In the genomic region with DNA sequence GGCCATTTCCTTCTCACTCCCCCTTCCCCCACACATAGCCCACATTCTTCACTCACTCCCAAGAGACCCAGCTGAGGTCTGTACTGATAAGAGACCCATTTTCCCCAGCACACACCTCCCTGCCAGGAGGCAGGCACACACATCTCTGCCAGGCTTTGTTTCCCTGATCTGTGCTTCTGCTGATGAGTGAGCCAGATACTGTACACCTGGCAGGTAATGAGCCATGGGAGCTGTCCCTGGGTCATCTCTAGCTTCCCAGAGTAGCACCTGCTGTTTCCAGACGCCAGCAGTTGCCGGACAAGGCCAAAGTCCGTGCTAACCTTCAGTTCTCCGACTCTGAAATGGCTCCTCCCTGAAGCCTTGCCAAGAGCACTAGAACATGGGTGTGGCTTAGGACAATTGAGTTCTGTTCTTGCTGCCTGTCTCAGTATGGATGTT, we compare ENCODE assay signal across 8 mouse cellular contexts. TPM values are rescaled to one million over a fixed set of nuclear protein-coding genes. Genes with fewer than 3 reads are reported as not detected.
A peak's percentile ranks its signal among the peaks of the same experiment; 100 is the strongest.
DNase-seq lines count a peak whose midpoint lies in the region; ATAC-seq and TF ChIP-seq lines count a peak whose summit lies in the region.

No protein-coding gene starts in this region.

- no peaks in the 10 kb centered on the region for H3K9me3 ChIP-seq in heart, embryonic 11.5 days (replicated peaks; ENCODE audit: control insufficient read depth, low read length)
- no peaks in the 10 kb centered on the region for H3K9me3 ChIP-seq in kidney, embryonic 14.5 days (ENCODE audit: control insufficient read depth, low read length)
- no peaks in the 10 kb centered on the region for H3K9me3 ChIP-seq in midbrain, embryonic 10.5 days (replicated peaks)

- H3K36me3 ChIP-seq in heart, embryonic 11.5 days (ENCODE audit: control insufficient read depth, insufficient read depth, low read length) = peaks cover 23% of the 10 kb centered on the region
- no peaks in the 10 kb centered on the region for H3K36me3 ChIP-seq in kidney, embryonic 14.5 days (ENCODE audit: control insufficient read depth, insufficient read depth, low read length)
- H3K36me3 ChIP-seq in small intestine, adult 2 months (ENCODE audit: control insufficient read depth, insufficient read depth, low read length) = peaks cover 50% of the 10 kb centered on the region
- no peaks in the 10 kb centered on the region for H3K36me3 ChIP-seq in midbrain, embryonic 10.5 days

- 6% methylated on average over 4 of the region's 4 CpGs for WGBS in heart, embryonic 11.5 days (ENCODE audit: insufficient replicate concordance)
- WGBS in kidney, embryonic 14.5 days = 48% methylated on average over 4 of the region's 4 CpGs
- WGBS in small intestine, adult 2 months = 6% methylated on average over 4 of the region's 4 CpGs
- WGBS in midbrain, embryonic 10.5 days = 66% methylated on average over 4 of the region's 4 CpGs

- H3K27me3 ChIP-seq in heart, embryonic 11.5 days (ENCODE audit: control insufficient read depth, insufficient read depth, low read length) = no peaks in the 10 kb centered on the region
- H3K27me3 ChIP-seq in kidney, embryonic 14.5 days (ENCODE audit: control insufficient read depth, insufficient read depth, low read length) = no peaks in the 10 kb centered on the region
- H3K27me3 ChIP-seq in small intestine, adult 2 months (ENCODE audit: control insufficient read depth, insufficient read depth, low read length) = no peaks in the 10 kb centered on the region
- no peaks in the 10 kb centered on the region for H3K27me3 ChIP-seq in midbrain, embryonic 10.5 days (ENCODE audit: low read depth, poor library complexity, severe bottlenecking)

- H3K4me1 ChIP-seq in heart, embryonic 11.5 days (ENCODE audit: control insufficient read depth, insufficient read depth, low read length) = peaks cover 11% of the 10 kb centered on the region
- no peaks in the 10 kb centered on the region for H3K4me1 ChIP-seq in kidney, embryonic 14.5 days (ENCODE audit: control insufficient read depth, insufficient read depth, low read length)
- H3K4me1 ChIP-seq in small intestine, adult 2 months (ENCODE audit: control insufficient read depth, insufficient read depth, insufficient read length, low read length) = peaks cover 2% of the 10 kb centered on the region; the same call in 1 of the 2 replicates
- no peaks in the 10 kb centered on the region for H3K4me1 ChIP-seq in midbrain, embryonic 10.5 days

- TF ChIP-seq CTCF in small intestine, adult 2 months (IDR thresholded peaks at IDR 0.05; ENCODE audit: extremely low read depth, insufficient read length, insufficient replicate concordance, low read depth, low read length) = no peak

- H3K4me3 ChIP-seq in heart, embryonic 11.5 days (ENCODE audit: low read depth, low read length) = no peak overlapping the region
- no peak overlapping the region for H3K4me3 ChIP-seq in kidney, embryonic 14.5 days (ENCODE audit: low read length)
- H3K4me3 ChIP-seq in small intestine, adult 2 months (ENCODE audit: low read depth, low read length) = no peak overlapping the region
- H3K4me3 ChIP-seq in midbrain, embryonic 10.5 days = no peak overlapping the region

- peak overlapping the region; percentile 88 for H3K27ac ChIP-seq in heart, embryonic 11.5 days (ENCODE audit: low read depth, low read length)
- H3K27ac ChIP-seq in kidney, embryonic 14.5 days (ENCODE audit: low read depth, low read length) = no peak overlapping the region
- peak overlapping the region; percentile 81 for H3K27ac ChIP-seq in small intestine, adult 2 months (ENCODE audit: insufficient read depth, low read depth, low read length)
- no peak overlapping the region for H3K27ac ChIP-seq in midbrain, embryonic 10.5 days (replicated peaks)

- DNase-seq in adrenal gland, postnatal 10 days = peak; percentile 13
- DNase-seq in adrenal gland, adult 18-20 months (ENCODE audit: low spot score in 2 of 2) = no peak
- no peak for DNase-seq in midbrain, embryonic 10.5 days (ENCODE audit: low spot score)
- no peak for DNase-seq in spleen, postnatal 36 days (ENCODE audit: low spot score in 2 of 2)
- DNase-seq in cerebellum, adult 8-10 months = no peak

- ATAC-seq in heart, embryonic 11.5 days (replicated peaks; ENCODE audit: insufficient number of reproducible peaks, low FRiP score, low TSS enrichment) = peak; percentile 82
- 0 out of 2 replicates have a peak, but pooled peaks have one; percentile 46 for ATAC-seq in kidney, embryonic 14.5 days (ENCODE audit: low FRiP score, low TSS enrichment)

- peak overlapping the region; percentile 50 for H3K4me2 ChIP-seq in heart, embryonic 11.5 days
- no peak overlapping the region for H3K4me2 ChIP-seq in kidney, embryonic 14.5 days (replicated peaks; ENCODE audit: low read depth, low read length)

- TF ChIP-seq POLR2A in small intestine, adult 2 months (IDR thresholded peaks at IDR 0.05; ENCODE audit: low read depth, low read length) = no peak

- peak overlapping the region; percentile 49; the same call in 1 of the 2 replicates for H3K9ac ChIP-seq in heart, embryonic 11.5 days (ENCODE audit: low read depth, low read length)
- H3K9ac ChIP-seq in kidney, embryonic 14.5 days (ENCODE audit: low read depth, low read length) = no peak overlapping the region

RNA-seq across cellular contexts. Expression of a gene that starts 19.6 kb away (rescaled TPM):
- 1 to 10 TPM; 3.0 to 5.2 TPM for total RNA-seq in adrenal gland, postnatal 10 days (2021)
- 1 to 10 TPM in 1 of 2 experiments, under 1 TPM in 1; 0.22 to 1.1 TPM for total RNA-seq in adrenal gland, adult 18-20 months (2021)
- 46.2 and 51.8 TPM in 2 replicates for polyA plus RNA-seq in heart, embryonic 11.5 days (2014; fragmentation: Nextera tagmentation; extraction: Ambion mirVana)
- polyA plus RNA-seq in kidney, embryonic 14.5 days (2014; fragmentation: Nextera tagmentation; extraction: Ambion mirVana) = 4.5 and 8.8 TPM in 2 replicates
- polyA plus RNA-seq in small intestine, adult 2 months (2012; rRNA removed) = 11.1 and 43.0 TPM in 2 replicates
- polyA plus RNA-seq in midbrain, embryonic 10.5 days (2016; fragmentation: Nextera tagmentation; extraction: Ambion mirVana) = 0.45 and 0.73 TPM in 2 replicates

RNA-seq across cellular contexts. Expression of a gene that starts 34.0 kb away (rescaled TPM):
- 10 to 100 TPM; 16.1 to 23.9 TPM for total RNA-seq in adrenal gland, postnatal 10 days (2021)
- total RNA-seq in adrenal gland, adult 18-20 months (2021) = 10 to 100 TPM; 22.4 to 22.9 TPM
- 27.3 and 27.7 TPM in 2 replicates for polyA plus RNA-seq in heart, embryonic 11.5 days (2014; fragmentation: Nextera tagmentation; extraction: Ambion mirVana)
- 44.0 and 55.2 TPM in 2 replicates for polyA plus RNA-seq in kidney, embryonic 14.5 days (2014; fragmentation: Nextera tagmentation; extraction: Ambion mirVana)
- polyA plus RNA-seq in small intestine, adult 2 months (2012; rRNA removed) = 9.9 and 20.9 TPM in 2 replicates
- 34.2 and 34.8 TPM in 2 replicates for polyA plus RNA-seq in midbrain, embryonic 10.5 days (2016; fragmentation: Nextera tagmentation; extraction: Ambion mirVana)

Comparison
In these comparisons a context has a peak if more than half of its experiments do, and no peak if none do; other contexts are left out.
1. H3K27ac ChIP-seq: peak in heart, embryonic 11.5 days (single experiment) and small intestine, adult 2 months (single experiment); none in kidney, embryonic 14.5 days (single experiment) and midbrain, embryonic 10.5 days (single experiment).